Mouse (Mus musculus) testis, adult 2 months (tissue): ENCODE results near the gene Trpm8.

Source experiments
- CTCF ChIP-seq: fragments of 200-500 bp; IDR thresholded peaks from 2 replicates; pipeline ENCODE4 v1.5.1; 2012; ENCODE audit warnings: low read depth, mild to moderate bottlenecking, inconsistent platforms, low read length, moderate library complexity; ENCODE audit not compliant: control insufficient read depth, insufficient read depth, insufficient replicate concordance
- POLR2A ChIP-seq: fragments of 200-500 bp; IDR thresholded peaks from 2 replicates; pipeline ENCODE4 v1.6.1; 2012; ENCODE audit warnings: low read depth, mild to moderate bottlenecking, inconsistent platforms, low read length, moderate library complexity; ENCODE audit not compliant: control insufficient read depth

- TF ChIP-seq CTCF (no peak), POLR2A (no peak)
Observed at GRCm38 (mm10) chr1:88263778-88264177, 13.7 kb upstream of the Trpm8 start.
